Mouse (Mus musculus) gastrocnemius, postnatal 25 days (tissue): Measurements from ENCODE around the gene Luc7l2. TPM values are rescaled to one million over a fixed set of nuclear protein-coding genes. Genes with fewer than 3 reads are reported as not detected.

Experiments used
- DNase-seq: peaks from one replicate; pipeline ENCODE4 v3.0.0; 2022
- total RNA-seq, 2 experiments: library from RNA; stranded (reverse); gene quantifications; 1 replicate in 1 of 2; 2 replicates in 1 of 2; pipeline ENCODE4 v1.2.3; 2021

Gene Luc7l2
- total RNA-seq, 2 experiments from 2014 or later, result 97.7 to 97.8 TPM

DNA sequence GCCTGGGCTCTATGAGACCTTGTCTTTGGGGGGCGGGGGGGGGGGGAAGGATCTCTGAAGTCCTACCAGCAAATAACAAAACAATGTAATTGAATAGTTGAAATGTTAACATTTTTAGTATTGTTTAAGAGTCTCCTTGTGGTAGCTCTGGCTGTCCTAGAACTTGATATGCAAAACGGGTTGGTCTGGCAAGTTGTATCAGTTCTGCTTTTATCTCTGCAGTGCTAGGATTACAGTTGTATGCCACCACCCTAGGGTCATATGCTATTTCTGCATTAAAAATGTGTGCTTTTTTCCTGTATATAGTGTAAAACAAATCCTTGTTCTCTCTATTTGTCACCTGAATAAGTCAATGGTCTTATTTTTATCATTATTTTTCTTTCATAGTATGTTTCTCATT is 25.0 kb downstream of the Luc7l2 start:
- no peak for DNase-seq

- DNase-seq, result no peak
These were observed 29.2 kb downstream of the Luc7l2 start for GRCm38 (mm10) chr6:38580112-38580857.

DNA sequence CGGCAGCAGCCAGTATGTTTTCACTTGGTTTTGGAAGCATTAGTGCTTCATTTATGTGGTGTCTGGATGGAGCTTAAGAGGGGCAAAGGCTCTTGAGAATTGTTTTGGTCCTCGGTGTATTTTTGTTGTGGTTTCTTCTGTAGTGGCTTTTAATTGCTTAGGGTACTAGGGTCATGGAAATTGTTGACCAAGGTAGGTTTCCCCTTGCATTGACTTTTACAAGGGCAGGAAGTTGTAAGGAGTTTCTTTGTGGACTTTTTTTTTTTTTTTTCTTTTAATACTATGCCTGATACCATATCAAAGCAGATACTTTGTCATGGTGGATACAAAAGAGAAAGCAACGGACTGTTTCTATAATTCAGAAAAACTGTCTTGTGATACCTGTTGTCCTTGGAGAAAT is 30.6 kb downstream of the Luc7l2 start:
- no peak for DNase-seq

GRCm38 (mm10) chr6:38597481-38597880 is 46.3 kb downstream of the Luc7l2 start:
- no peak for DNase-seq

DNA sequence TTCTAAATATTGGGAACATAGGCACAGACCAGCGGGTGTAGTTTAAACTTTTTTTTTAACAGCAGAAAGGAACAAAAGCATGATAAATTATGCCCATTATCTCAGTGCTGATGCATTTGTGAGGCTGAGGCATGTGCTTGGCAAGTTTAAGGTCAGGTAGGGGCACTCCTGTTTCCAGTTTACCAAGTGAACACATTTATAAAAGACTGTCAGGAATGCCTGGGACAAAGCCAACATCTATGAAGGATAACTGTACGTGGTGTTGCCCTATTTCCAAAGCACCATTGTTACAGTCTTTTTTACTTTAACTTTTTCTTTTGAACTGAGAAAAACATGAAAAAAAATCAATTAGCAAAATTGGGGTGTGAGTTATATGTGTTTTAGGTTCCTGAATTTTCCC is 58.8 kb downstream of the Luc7l2 start:
- no peak for DNase-seq

DNA sequence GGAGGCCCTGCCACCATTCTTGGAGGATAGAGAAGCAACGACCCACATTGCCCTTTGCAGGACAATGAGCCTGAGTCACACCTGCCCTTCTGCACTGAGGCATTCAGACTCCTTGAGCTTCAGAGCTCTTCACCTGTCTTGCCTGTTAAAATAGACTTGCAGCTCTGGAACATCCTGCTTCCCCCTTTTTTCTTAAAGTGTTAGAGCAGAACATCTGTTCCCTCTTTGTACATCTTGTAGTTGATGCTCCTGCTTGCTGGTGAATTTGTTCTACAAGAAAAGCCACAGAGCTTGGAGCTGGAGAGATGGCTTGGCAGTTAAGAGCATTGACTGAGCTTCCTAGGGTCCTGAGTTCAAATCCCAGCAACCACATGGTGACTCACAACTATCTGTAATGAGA is 71.3 kb downstream of the Luc7l2 start:
- DNase-seq, result no peak

DNA sequence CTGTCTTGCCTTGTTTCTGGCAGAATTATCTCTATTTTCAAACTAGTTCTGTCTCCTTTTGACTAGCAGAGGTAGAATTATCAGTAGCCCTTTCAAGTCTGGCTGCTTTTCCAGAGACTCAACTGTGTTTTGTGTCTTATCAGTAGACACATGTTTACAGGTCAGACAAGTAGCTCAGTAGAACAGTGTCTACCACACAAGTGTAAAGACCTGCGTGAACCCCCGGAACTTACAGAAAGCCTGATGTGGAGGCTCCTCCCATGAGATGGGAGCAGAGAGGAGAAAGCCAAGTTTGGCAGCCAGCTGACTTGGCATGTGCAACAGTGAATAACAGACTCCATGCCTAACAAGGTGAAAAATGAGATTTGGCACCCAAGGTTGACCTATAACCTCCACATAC is 72.3 kb downstream of the Luc7l2 start:
- no peak for DNase-seq

DNA sequence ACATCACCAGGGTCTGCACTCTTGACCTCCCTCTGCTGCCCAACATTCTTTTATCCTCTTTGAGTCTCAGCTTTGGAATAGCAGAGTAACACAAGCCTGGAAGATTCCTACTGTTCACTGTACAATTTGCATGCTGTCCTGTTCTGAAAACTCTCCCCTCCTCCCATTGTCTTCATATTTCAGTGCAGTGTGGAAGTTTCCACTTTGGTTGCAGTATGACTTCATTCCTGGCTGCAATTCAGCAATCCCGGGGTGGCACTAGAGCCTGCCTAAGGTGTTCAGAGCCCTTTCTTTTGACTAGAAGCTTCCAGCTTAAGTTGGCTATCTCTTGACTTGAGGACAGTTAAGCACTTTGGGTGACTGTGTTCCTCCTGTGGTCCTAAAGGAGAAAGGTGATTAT is 73.3 kb downstream of the Luc7l2 start:
- no peak for DNase-seq

DNA sequence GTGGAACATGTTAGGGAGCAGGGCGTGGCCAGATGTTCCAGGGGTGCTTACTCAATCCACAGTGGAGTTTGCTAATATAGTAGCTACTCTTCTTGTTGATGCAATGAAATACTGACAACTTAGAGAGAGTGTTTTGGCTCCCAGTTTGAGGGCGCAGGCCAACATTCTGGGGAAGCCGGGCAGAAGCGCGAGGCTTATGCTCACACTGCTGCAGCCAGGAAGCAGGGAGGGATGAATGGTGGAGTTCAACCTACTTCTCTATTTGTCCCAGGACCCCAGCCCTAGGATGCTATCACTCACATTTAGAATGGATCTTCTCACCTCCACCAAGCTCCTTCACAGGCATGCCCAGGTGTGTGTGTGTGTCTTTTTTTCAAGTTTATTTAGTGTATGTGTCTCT is 75.0 kb downstream of the Luc7l2 start:
- no peak for DNase-seq

DNA sequence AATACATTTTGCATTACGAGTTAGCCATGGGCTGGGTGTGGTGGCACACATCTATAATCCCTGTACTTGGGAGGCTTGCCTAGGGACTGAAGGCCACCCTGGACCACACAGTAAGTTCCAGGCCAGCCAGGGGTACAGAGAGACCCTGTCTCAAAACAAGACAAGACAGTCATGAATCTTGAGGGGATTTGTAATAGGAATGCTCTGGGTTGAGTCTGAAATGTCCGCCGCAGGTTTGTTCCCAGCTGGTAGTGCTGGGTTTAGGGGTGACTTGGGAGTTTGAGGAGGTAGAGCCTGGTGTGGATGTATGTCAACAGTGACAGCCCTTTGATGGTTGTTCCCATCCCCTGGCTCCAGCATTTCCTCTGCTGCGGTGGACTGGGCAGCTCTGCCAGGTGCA is 75.9 kb downstream of the Luc7l2 start:
- no peak for DNase-seq

- no peak for DNase-seq
These were observed 76.4 kb downstream of the Luc7l2 start for GRCm38 (mm10) chr6:38627486-38627885.

DNA sequence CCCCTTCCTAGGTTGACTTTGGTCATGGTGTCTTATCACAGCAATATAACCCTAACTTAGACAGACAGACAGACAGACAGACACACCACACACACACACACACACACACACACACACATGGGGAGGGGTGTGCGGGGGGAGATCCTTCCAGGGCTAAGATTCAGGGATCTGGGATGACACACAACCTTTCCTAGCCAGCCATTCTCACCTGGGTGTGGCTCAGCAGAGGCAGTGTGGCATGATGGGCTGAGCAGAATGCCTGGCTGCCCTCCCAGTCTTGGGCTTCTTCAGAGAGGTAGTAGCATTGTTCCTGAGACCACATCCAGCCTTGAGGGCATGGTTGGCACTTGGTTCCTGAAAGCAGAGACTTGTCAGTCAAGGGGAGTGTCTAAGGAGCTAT is 78.4 kb downstream of the Luc7l2 start:
- no peak for DNase-seq

GRCm38 (mm10) chr6:38632826-38633225 is 81.7 kb downstream of the Luc7l2 start:
- no peak for DNase-seq

GRCm38 (mm10) chr6:38634461-38634860 is 83.3 kb downstream of the Luc7l2 start:
- no peak for DNase-seq

- peak; percentile 34 for DNase-seq
These were observed 85.1 kb downstream of the Luc7l2 start for GRCm38 (mm10) chr6:38635941-38636851.

DNA sequence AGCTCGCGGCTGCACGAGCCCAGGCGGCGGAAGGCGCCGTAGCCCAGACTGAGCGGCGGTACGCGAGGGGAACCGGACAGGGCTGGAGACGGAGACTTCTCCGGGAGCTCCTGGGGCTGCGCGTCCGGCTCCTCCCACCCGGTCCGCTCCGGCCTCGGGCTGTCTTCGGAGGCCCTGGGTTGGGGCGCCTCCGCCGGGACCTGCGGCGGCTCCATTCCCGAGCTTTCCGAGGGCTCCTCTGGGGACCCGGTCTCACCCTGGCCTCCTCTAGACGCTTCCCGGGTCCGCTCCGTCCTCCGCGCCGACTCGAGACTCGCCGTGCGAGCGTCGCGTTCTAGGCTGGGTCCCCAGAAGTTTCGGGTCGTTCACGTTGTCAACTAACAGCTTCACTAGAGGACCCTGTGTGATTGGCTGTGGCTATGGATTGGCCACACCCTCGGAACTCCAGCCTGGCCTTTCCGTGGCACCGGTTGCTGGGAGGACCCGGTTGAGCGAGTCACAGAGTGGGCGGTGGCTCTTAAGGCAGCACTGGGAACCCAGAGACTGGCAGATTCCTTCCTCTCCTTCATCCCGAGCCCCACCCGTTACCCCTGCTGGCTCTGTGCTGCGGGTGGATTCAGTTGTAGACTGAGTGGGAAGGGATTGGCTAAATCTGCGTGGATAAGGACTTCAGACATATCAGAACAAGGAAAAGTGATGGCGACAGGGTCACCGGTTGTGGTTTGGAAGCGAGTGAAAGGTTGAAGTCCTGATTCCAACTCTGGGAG is 85.9 kb downstream of the Luc7l2 start, which contains the start of gene Klrg2:
Klrg2 (minus strand) TSS at position 391 of the 767 bp plus-strand sequence.
- DNase-seq, result peak; percentile 75

DNA sequence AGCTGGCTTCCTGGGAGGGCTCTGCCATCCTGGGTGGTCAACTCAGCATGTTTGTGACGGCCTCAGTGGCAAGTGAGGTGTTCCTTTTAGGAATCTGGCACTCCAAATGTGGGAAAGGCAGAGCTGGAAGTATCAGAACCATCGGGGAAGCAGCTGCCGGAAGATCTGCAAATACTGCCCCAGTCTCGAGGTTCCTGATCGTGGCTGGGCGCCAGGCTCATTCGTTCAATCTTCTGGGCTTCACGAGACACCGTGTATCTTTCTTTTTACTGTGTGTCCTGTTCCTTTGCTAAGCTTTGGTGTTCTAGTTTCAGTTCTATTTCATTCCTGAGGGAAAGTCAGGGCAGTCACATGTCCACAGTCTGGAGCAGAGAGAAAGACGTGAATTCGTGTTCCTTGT is 89.3 kb downstream of the Luc7l2 start:
- no peak for DNase-seq

- DNase-seq, result no peak
These were observed 90.1 kb downstream of the Luc7l2 start for GRCm38 (mm10) chr6:38641228-38641627.

GRCm38 (mm10) chr6:38641645-38642044 is 90.5 kb downstream of the Luc7l2 start:
- no peak for DNase-seq

- DNase-seq, result no peak
These were observed 91.5 kb downstream of the Luc7l2 start for GRCm38 (mm10) chr6:38642593-38642992.

GRCm38 (mm10) chr6:38643039-38643438 is 91.9 kb downstream of the Luc7l2 start:
- no peak for DNase-seq

GRCm38 (mm10) chr6:38649545-38649944 is 98.4 kb downstream of the Luc7l2 start:
- DNase-seq, result no peak
